Mouse (Mus musculus): ENCODE measurements at regions not wholly inside any gene's neighbourhood (a gene's known extent, or its start where the extent isn't known, plus 50 kb on each side); places are given as distances from the start of the nearest gene placed in this dataset.

DNA sequence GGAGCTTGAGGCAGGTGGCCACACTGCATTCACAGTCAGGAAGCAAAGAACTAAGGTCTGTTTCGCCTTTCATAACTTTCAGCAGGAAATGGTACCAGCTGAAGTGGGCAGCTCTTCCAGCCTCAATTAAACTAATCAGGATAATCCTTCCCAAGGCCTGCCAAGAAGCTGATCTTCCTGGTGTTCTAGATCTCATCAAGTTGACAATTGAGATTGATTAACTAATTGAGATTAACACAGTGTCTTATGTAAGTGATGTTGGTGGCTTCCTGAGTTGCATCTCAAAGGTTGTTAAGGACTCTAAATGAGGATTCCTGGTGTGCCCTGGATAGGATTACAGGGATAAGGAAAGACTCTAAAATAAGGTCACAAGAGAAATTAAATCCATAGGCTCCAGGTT lies 273.3 kb upstream of the Irx2 start:
- DNase-seq (ENCODE audit: low read depth, low spot score) = no peak

DNA sequence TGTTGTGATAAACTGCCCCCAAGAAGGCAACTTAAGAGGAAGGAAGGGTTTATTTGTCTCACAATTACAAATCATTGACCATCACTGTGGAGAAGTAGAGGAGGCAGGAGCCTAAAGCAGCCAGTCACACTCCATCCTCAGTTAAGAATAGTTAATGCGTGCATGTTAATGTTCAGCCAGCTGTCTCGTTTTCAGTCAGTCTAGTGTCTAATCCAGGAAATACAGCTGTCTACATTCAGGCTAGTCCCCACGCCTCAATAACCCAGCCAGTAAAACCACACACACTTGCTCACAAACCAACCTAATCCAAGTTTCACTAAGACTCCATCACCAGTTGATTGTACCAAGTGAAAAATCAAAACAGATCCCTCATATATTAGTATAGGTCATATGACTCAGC lies 272.8 kb upstream of the Irx2 start:
- DNase-seq (ENCODE audit: low read depth, low spot score) = no peak

DNA sequence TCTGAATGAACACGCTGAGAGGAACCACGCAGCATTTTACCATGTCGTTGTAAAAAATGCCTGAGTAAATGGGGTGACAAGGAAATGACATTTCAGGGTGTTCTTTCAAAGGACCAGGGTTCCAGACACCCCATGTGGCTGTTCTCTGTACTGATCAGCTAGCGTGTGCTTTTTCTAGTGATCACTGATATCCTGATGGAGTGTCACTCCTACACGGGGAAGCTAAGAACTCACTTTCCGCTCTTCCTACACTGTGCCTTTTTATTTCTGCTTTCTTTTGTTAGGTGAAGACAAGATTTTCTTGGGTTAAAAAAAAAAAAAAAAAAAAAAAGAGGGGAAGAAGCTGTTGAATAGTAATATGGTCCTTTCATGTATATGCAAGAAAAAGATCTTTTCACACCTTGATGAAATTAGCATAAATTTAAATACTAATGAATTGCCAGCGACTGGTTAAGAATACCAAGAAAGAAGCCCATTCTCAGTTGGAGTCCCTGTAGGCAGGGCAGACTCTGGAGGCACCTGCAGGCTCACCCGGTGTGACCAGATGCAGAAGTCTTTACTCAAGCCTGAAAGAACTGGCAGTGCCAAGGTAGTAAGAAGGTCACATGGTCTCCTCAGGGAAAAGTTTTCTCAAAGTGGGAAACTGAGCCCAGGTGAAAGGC lies 270.2 kb upstream of the Irx2 start:
- DNase-seq (ENCODE audit: low read depth, low spot score) = no peak

DNA sequence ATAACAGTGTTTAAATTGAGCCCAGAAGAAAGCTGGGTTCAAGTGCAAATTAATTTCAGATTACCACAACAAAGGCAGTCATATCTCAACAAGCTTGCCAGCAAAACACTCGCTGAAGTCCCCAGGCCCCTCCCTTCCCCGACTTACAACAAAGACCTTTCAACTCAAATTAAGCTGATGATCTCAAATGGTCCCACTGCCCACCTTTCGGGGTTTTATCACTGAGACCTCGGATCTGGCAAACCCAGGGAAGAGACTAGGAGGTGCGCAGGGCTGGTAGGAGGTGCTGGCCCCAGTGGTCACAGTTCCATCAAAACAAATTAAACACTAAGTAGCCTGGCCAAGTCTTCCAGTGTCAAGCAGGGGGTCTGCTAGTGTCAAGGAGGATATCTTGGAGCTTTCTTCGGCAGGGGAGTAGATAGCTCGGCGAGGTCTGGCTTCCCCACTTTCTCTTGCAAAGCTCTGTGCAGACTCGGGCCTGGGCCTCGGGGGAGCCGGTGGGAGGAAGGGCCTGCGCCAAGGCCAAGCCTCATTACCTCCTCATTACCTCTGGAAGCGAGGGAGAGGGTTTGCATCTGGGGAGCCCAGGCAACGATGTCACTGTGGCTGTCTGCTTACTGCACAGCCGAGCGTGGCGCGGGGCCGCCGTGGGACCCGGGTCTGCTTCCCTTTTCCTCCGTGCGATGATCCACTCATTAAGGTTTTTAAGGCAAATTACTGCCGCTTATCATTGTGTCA lies 262.9 kb upstream of the Irx2 start:
- DNase-seq (ENCODE audit: low read depth, low spot score) = no peak

DNA sequence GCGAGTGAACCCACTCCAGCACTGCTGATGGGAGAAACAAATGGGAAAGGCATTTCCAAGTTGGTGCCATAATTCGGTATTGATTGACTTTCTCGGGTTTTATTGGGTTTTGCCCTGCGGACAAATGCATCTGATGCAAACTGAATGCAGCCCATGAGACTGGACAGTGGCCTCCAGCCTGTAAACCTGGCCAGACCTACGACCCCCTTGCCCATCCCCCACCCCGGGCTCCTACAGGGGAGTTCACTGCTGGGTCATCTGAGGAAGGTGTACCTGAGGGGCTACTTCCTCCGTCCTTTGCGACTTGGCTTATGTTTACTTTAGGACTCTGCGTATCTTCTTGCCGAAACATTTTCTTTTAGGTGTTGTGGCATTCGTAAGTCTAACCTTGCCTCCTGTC lies 262.3 kb upstream of the Irx2 start:
- DNase-seq (ENCODE audit: low read depth, low spot score) = no peak

DNA sequence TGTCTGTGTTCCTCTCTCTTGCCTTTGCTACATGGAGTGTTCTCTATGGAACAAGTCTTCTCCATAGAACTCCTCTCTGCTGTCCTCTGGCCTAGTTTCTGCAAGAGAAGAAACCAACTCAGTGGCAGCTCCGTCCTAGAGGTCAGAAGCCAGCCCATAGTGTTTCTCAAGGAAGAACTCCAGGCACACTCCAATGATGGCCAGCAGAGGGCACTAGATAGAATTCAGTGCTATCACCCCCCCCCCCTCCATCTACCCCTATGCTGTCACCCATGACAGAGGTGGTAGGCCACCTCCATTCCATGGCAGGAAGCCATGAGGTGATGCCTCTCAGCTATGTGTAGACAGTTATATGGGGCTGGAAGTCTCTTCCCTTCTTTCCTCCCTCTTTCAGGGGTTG lies 258.5 kb upstream of the Irx2 start:
- no peak for DNase-seq (ENCODE audit: low read depth, low spot score)

DNA sequence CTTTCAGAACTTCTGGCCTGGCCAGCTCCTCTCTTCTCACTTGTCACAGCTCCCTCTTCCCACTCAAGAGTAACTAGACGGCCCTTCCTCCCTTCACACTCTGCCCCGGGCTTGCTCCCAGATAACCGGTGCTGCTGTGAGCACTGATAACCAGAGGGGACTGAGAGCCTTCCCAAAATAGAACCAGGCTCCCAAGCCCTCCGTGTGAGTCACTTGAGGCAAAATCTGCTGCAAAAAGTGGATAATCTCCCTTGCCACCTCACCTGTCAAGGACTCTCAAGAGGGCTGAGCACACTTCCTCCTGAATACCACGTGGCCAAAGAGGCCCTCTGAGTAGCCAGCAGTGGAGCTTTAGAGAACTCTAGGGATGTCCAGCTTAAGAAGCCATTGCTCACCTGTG lies 257.6 kb upstream of the Irx2 start:
- no peak for DNase-seq (ENCODE audit: low read depth, low spot score)

DNA sequence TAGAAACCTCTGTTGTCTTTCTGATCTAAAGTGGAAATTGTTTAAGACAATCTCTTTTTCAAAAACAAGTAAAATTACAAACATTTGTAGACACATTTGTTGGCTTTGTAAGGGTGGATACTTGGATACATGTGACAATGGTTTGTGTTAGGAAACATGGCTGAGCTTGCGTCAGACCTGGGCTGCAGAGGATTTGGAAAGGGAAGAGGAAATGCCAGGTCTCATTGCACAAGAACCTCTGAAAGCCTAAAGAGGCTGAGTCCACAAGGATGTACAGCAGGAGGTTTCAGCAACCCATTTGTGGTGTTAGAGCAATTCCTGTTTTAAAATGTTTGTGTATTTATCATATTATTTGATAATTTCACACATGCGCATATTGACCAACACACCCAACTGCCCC lies 235.3 kb upstream of the Irx2 start:
- no peak for DNase-seq (ENCODE audit: low read depth, low spot score)

DNA sequence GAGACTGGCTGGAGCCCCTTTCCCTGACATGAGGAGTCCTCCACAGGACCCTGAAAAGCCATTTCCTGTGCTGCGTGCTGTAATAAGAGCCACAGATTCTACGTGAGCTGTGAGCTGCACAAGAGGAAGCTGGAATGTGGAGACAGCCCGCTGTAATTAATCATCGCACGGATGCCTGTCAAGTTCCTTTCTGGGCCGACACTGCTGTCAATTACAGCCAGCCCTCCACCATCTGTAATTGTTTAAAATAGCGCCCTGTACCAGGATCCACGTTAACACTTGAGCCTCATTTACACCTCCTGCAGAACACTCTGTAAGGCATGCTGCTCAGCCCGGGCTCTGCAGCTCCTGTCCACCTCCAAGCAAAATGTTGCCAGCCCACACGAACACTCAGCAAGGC lies 227.9 kb upstream of the Irx2 start:
- DNase-seq (ENCODE audit: low read depth, low spot score) = peak; percentile 65

DNA sequence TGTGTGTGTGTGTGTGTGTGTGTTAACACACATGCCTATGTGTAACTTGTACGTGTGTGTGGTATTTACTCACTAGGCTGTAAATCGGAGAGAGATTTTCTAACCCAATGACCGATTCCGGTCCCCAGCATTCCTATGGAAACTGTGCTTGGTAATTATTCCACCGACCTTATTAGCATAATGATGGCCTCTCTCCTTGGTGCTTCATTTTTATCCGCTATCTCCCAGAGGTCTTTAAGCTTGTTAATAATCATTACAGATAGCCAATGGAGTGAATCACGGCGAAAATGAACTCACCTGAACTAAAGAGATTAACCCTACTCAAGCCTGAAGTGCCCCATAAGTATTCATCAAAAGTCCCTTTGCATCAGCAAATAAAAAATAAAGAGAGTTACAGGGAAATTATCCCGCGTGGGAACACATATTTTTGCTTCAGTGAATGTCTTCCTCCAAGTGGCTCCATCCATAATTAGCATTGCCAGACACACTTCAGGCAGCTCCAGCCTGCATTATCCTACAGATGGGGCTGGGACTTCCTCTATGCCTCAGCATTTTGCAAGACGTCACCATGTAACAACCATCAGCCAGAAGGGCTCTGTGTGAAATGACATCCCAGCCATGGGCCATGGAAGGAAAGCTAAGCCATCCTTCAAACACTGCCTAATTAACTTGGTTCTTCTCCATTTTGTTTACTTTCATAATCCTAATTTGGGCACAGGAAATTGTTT lies 219.2 kb upstream of the Irx2 start:
- no peak for DNase-seq (ENCODE audit: low read depth, low spot score)

DNA sequence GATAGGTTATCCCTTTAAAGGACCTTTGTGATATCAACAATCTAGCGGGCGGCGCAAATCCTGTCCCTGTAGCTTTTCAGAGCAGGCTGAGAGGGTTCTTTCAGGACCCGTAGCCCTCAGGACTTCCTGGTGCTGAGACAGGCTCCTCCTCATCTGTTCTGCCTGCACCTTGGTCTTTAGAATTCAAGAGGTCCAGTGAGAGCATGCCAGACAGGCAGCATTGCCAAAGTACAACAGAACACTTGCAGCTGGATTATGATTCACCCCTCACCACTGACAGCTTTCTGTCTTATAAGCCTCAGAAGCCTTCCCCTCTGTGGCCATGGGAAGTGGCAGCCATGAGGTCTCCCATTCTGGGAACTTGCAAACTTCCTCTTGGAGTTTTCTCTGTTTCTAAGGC lies 216.0 kb upstream of the Irx2 start:
- DNase-seq (ENCODE audit: low read depth, low spot score) = no peak

DNA sequence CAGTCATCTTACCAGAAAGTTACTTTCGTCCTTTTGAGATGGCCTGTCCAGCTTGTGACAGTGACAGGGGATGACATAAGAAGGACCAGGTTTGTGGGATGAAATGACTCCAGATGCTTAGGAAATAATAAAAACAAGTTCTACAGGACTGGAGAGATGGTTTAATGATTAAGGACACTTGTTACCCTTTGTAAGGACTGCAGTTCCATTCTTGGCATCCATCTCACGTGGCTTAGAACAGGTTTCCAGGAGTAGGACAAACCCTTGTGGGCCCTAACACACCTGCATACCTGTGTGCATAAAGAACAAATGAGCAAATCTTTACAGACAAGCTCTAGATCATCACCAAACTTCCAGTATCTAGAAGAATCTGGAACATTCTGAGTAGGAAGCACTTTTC lies 211.6 kb upstream of the Irx2 start:
- no peak for DNase-seq (ENCODE audit: low read depth, low spot score)

DNA sequence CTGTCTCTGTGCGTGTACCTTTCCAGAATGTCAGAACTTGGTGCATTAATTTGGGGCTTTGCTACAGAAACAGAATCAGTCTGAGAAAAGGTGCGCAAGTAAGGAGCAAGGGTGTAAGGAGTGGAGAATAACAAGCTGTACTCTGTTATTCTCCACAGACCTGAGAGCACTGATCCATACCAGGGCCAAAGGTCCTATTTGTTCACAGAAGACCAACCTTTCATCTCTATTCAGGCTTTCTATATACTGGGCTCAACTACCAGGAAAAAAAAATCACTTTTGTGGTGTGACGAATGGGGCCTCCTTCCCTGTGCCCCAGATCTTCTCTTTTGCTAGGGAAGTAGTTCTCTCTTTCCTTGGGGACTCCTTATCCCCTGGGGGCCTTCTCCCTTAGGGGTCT lies 210.8 kb upstream of the Irx2 start:
- no peak for DNase-seq (ENCODE audit: low read depth, low spot score)

DNA sequence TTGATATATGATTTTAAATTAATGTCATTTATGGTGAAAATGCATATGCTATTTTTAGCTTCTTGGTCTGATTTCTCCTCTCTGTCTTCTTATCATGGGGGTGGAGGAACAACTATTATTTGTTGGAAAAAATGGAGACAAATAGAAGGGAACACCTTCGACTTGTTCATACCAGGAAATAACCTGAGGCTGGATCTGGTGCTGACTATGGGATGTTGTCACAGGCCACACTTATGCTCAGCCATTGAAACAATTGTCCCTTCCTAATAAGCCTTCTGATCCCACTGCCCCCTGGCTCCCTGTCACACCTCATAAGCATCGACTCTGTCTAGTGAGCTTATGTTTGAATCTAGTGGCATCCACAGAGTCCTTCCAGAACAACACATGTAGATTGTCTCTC lies 210.3 kb upstream of the Irx2 start:
- no peak for DNase-seq (ENCODE audit: low read depth, low spot score)

DNA sequence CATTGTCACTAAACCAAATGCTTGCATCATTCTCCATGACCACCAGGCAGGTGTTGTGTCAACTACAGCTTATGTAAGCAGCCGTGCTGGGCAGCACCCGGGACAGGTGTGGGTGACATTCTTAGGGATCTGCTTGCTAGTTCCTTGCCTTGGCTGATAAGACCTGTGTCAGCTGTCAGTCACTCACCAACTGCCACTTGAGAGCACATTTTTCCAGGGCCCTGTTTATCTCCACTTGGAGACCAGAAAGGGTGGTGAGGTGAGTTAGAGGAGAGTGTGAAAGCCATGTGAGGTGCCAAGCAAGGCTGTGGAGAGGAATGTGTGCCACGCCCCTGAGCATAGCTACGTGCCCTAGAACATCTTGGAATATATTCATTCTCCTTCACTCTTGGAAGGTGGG lies 209.1 kb upstream of the Irx2 start:
- DNase-seq (ENCODE audit: low read depth, low spot score) = no peak

DNA sequence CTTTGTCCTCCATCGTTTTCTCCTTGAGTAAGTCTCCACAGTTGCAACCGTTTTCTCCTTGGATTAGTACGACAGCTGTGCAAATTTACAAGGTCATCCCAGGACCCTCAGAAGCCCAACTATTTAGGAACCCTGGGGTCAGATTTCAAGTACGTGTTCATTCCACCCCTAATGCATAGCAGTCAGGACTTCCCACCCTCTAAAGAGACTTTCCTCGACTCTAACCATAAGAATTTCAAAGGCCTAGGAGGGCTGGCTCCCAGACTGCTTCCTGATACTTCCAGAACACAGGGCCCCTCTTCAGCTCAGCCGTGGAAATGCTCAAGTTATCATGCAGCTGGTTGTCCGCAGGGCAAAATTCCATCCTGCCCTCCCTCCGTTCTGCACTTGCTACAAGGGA lies 202.7 kb upstream of the Irx2 start:
- DNase-seq (ENCODE audit: low read depth, low spot score) = peak; percentile 8

DNA sequence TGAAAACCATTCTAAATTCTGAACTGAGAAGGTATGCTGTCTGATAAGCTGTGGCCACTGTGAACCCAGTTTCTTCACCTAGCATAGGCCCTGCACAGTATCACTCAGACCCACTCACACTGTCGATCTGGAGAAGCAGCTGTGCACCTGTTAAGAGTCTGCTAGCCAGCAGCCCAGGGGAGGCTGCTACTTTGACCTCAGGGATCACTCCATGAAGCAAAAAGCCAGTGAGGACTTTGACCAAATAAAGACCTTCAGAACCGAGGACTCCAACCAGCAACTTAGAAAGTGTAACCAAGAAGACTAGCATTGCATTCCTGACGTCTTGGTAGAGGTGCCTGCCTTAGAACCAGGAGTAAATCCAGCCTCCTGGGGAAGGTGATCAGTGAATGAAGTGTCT lies 183.3 kb upstream of the Irx2 start:
- DNase-seq (ENCODE audit: low read depth, low spot score) = no peak

DNA sequence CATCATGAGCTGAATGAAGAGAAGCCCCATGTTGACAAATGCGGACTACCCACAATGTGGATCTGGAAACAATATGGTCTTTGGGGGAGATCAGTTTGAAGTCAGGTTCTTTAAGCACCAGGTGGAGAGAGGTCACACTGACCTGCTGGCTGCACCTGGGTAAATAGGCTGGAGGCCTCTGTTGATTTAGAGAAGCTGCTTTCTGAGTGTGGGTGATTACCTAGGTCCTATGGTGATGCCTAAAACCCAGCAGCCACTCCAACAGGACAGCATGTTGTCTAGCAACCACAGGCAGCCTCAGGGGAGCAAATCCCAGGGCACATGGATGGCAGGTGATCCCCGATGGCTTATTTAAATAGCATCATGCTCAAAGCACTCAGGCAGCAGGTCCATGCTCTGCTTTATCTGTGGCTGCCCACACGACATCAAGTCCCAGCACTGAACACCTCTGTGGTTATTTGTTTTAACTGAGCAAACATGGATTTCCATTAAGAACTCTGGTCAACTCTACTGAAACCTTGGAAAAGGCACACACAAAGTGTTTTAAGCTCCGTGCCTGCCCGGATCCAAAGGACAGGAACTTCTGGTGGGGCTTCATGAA lies 180.1 kb upstream of the Irx2 start:
- no peak for DNase-seq (ENCODE audit: low read depth, low spot score)

DNA sequence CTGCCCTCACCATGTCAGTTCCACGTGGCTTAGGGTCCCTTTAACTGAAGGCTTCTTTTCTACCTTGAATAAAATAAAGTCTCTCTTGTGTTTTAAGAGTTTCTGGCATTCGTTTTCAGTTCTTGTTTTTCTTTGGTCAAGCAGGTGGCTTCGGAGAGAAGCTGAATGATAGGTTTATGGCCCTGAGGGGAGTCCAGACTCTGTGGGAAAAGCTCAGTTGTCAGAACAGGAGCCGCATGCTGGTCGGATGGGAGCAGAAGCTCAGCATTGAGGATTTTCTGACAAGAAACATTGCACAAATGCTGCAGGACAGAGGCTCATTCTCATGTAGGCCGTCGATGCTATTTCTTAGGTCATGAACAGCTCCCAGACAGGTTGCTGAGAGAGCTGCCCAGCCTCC lies 133.3 kb upstream of the Irx2 start:
- DNase-seq (ENCODE audit: low read depth, low spot score) = no peak

DNA sequence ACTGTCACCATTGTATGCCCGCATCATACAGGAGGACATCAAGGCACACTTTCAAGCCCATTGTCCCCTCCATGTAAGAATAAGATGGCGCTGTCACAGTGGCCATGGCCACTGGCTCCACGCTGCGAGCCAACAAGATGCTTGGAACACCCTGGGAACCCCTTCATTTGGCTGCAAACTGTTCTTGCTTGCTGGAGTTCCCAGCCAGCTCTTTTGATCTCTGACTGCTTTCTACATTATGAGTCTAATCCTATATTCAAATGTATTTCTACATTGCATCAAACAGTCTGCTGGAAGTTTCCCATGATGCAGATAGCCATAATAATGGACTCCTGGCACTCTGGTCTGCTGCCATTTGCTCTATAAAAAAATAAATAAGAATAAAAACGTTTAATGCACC lies 131.6 kb upstream of the Irx2 start:
- DNase-seq (ENCODE audit: low read depth, low spot score) = no peak

DNA sequence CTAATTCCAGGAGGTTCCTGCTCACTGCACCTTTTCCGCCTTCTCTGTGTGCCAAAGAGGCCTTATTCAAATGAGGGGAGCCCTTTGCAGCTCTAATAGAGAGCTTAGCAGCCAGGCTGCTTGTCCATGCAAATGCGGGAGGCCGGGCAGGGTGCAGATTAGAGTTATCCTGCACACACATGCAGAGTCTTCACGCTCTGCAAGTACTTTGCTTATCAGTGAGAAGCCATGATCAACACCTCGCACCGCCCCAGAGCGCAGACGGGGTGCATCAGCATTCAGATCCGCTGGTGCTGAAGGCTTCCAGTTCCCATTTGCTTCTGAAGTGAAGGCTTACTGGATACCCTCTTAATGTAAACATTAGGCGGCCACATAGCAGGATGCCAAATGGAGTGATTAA lies 131.1 kb upstream of the Irx2 start:
- DNase-seq (ENCODE audit: low read depth, low spot score) = no peak

DNA sequence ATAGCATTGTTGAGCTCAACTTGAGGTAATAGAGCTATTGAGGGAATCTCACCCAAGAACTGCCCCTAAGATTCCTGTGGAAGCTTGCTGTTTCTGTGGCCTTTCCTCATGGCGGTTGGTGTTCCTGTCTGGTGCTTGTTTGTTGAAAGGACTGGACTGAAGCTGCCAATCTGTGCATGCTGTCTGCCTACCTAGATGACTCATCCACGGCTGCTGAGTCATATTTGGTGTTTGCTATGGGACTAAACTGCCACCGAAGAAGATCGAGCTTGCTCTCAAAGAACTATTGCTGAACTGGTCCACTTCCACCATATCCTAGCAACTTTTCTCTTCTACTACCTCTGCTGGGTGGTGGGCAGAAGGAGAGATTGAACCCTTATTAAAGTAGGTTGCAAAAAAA lies 122.7 kb upstream of the Irx2 start:
- DNase-seq (ENCODE audit: low read depth, low spot score) = no peak

DNA sequence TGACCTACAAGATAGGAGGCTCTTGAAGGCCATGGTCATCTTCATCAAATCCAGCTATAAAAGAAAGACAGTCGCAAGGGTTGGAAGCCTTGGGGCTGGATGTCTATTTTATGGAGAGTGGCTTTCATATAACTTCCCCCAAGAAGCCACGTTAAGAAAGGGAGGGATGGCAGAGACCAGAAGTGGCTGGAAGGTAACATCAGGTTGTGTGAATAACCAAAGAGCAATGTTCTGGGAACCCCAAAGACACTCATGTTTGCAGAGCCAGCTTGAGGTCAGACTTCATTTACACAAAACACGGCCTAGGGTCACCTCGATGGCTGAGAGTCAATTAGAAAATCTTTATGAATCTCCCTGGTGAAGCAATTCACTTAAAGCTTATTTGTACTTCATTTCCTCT lies 90.0 kb upstream of the Irx2 start:
- DNase-seq (ENCODE audit: low read depth, low spot score) = no peak

All from embryo, embryonic 11.5 days (tissue).